Mouse (Mus musculus): ENCODE measurements around the gene Togaram1.

Togaram1 gene

DNA sequence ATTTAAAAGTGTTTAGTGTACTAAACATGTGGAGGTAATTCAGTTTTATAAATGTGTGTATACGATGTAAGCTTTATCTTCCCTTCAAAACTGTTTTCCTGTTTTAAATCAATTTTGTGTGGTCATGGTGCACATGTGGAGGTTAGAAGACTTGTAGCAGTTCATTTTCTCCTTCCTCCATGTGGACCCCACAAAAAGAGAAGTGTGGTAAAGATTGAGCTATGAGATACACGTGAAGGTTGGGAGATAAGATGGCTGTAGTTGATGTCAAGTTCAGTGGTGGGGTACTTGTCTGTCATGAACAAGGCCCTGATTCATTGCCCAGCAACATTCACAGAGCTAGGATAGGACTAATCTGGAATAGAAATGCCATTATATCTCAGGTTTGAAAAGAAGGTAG lies 92.6 kb downstream of the Togaram1 start:
- no peak for DNase-seq (ENCODE audit: low read depth)

DNA sequence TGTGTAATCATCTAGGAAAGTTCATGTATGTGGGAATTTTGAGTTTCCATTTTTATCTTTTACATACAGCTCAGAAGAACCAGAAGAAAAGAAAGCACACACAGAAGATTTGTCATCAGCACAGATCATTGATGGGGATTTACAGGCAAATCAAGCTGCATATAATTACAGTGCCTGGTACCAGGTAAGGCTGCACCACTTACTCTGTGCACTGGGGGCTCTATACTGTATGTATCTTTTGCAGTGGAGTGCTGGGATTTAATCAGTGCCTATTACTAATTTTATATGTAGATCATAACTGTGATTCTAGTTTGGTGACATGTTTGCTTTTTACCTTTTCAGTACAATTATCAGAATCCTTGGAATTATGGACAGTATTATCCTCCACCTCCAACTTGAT lies 95.5 kb downstream of the Togaram1 start:
- no peak for DNase-seq (ENCODE audit: low read depth)

DNA sequence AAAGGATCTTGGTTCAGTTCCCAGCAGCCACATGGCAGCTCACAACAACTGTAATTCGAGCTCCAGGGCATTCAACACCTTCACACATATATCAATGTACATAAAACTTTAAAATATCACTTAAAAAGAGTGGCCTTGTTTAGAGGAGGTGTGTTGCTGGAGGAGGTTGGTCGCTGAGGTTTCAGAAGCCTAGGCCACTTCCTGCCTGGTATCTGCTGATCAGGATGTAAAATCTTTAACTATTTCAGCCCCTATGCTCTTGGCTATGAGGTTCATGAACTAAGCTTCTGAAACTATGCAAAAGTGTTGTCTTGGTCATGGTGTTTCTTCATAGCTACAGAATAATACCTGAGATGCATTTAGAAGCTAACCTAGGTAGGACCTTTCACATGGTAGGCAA lies 99.6 kb downstream of the Togaram1 start:
- DNase-seq (ENCODE audit: low read depth): peak; percentile 82

DNA sequence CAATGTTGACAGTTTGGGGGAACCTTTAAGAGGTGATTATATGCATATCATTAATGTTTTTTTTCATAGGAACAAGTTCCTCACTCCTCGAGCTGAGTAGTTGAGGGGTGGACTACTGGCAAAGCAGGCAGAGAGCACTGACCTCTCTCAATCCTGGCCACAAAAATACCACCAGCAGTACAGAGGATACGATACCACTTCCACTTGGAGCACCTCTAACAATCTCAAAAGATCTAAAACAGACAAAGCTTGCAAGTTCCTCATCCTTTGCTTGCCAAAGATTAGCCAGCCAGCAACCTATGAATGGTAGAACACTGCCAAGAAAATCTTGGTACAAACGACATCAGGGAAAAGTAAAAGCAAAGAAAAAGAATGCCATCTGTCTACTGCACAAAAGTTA lies 100.6 kb downstream of the Togaram1 start:
- peak; percentile 21 for DNase-seq (ENCODE audit: low read depth)

DNA sequence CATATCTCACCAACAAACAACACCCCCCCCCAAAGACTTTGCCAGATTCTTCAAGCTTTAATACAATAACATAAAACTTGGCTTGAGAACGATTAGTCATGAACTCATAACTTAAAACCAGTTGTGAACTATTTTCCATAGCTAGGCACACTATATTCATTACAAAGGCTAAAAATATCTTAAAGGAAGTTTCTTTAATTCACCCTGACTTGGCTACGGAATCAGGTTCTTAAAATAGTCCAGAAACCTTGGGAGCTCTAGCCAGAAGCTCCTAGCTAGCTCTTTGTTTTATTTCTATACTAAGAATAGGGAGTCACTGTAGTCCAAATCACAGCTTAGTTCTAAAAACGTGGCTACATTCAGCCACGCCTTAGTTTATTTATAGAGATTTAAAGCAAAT lies 102.8 kb downstream of the Togaram1 start:
- no peak for DNase-seq (ENCODE audit: low read depth)
